Mouse (Mus musculus) adrenal gland, adult (tissue): Measurements from ENCODE around the gene L1cam.

Experiments
- DNase-seq, 2 experiments: peaks; one replicate each; pipeline ENCODE4 v3.0.0; 2022 to 2023; ENCODE audit warnings: low spot score in 1 of 2; ENCODE audit not compliant: inconsistent age in 2 of 2

L1cam gene

GRCm38 (mm10) chrX:73880194-73881035 lies 15.5 kb downstream of the L1cam start:
- DNase-seq: peak; percentile 21 to 42

GRCm38 (mm10) chrX:73877014-73877413 lies 18.9 kb downstream of the L1cam start:
- DNase-seq: no peak

- no peak for DNase-seq
Measured at GRCm38 (mm10) chrX:73875881-73876280, 20.0 kb downstream of the L1cam start.

DNA sequence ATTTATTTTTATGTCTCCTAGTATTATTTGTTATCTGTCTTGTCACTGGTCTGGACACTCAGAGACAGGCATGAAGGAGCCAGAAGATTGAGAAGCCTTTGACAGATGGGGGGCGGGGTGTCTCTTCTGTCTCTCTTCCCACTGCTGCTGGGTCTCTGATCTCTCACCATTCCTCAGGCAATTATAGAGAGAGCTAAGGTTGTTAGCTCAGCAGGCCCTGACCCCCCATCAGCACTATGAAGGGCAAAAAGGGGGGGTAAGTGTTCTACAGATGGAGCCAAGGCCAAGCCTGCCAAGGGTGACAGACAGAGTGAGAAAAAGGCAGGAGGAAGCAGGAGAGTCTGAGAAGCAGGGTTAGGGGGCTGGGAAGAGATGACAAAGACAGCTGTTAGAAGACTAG lies 23.9 kb downstream of the L1cam start:
- DNase-seq: no peak

DNA sequence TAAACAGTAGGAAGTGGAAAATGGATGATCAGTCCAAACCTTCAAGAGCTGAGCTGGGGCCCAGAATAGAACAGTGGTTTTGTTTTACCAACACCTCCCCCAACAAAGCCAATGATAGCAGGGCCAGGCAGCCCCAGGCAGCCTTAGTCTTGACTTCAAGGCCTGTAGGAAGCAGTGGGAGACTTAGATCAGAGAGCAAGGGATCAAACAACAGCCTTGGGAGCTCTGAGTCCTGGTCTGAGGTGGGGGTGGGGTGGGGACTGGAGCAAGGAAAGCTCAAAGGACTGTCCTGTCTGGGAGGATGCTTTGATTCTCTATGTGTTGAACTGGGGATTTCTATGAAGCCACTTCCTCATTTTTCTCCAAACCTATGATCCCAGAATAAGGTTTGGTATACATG lies 24.4 kb downstream of the L1cam start:
- no peak for DNase-seq

GRCm38 (mm10) chrX:73869334-73869733 lies 26.6 kb downstream of the L1cam start:
- DNase-seq: peak in 1 of 2 experiments; percentile 36

DNA sequence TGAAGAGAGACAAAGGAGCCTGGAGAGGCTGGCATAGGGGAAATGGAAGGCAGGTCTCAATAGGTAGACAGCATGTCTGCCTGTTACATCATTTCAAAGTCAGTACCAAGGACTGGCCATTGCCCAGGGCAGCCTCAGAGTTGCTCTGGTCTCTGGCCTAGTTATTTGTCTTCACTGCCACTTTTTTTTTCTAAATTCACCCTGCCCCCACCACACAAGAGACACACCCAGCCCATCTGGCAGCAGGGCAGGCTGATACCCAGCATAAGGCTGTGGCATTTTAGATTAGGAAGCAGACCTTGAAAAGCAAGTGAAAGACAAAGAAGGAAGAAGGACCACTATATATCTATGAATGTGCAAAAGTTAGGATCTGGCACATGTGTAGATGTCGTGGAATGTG lies 28.1 kb downstream of the L1cam start:
- DNase-seq: no peak

DNA sequence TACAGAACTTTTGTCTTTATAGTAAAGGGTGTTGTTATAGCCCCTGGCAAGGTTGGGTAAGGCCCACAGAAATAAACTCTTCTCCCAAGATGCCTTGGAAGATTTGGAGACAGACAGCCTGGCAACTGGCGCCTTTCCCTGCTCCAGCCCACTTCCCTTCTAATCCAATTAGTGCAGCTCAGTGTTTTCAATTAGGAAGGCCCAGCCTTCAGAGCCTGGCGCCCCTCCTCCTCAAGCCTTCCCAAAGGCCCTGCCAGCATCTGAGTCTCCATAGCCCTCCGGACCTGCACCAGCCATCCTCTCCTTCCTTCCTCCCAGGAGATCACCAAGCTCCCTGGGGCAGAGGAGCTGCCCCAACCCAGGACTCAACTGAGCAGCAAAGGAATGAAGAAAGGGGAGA lies 28.6 kb downstream of the L1cam start:
- DNase-seq: no peak

DNA sequence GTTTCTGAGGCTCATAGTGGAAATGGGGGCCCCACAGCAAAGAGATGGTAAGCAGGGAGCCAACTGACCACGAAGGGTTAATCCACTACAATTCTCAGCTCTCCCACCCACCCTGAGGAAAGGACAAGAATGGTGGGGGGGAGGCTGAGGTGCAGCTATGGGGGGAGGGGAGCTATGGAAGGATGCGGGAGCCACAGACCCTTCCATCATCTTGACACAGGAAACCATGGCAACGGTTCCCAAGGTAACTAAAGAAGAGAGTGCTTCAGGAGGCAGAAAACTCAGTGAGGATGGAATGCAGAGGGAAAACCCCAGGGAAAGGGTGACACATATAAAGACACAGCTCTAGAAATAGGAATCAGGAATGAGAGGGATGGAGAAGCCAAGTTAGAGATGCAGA lies 31.2 kb downstream of the L1cam start:
- no peak for DNase-seq

GRCm38 (mm10) chrX:73855087-73855408 lies 40.9 kb downstream of the L1cam start:
- DNase-seq: no peak

- DNase-seq: no peak
Measured at GRCm38 (mm10) chrX:73854326-73855086, 41.4 kb downstream of the L1cam start.

DNA sequence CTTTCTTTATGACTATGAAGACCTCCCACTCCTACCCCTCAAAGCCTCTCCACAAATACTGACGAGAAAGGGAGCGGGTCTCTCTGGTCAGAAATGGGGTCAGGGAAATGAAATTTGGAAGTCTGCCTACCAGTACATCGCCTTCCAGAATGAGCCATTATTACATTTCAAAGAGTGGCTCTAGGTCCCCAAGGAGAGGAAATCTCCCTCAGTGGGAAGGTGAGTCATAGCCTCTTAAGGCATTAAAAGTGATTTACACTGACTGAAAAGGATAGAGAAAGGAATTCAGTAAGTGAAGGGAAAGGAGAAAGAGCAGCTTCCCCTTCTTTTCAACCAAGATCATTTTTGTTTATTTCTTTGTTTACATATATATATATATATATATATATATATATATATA lies 59.2 kb downstream of the L1cam start:
- DNase-seq: no peak

DNA sequence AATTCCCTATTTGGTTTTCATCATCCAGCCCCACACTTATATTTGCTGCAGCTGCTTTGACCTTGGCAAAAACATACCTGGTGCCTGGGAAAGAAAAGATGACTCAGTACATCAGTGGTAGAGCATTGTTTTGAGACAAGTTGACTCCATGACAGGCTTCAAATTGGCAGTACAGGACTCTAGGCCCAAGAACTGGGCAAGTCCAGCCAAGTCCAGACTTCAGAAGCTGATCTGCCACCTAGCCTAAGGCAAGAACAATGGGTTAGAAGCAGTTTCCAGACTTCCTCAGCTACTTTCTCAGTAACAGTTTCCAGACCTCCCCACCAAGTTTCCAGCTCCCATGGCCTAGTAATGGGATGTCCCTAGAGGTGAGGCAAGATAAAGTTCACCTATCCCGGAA lies 60.2 kb downstream of the L1cam start:
- DNase-seq: no peak

- peak; percentile 55 to 65 for DNase-seq
Measured at GRCm38 (mm10) chrX:73824185-73825151, 71.4 kb downstream of the L1cam start, which contains the start of gene Pdzd4. TSS of gene Pdzd4 (minus strand) at chrX:73824969.

- DNase-seq: peak in 1 of 2 experiments; percentile 22
Measured at GRCm38 (mm10) chrX:73823747-73824146, 72.2 kb downstream of the L1cam start.

DNA sequence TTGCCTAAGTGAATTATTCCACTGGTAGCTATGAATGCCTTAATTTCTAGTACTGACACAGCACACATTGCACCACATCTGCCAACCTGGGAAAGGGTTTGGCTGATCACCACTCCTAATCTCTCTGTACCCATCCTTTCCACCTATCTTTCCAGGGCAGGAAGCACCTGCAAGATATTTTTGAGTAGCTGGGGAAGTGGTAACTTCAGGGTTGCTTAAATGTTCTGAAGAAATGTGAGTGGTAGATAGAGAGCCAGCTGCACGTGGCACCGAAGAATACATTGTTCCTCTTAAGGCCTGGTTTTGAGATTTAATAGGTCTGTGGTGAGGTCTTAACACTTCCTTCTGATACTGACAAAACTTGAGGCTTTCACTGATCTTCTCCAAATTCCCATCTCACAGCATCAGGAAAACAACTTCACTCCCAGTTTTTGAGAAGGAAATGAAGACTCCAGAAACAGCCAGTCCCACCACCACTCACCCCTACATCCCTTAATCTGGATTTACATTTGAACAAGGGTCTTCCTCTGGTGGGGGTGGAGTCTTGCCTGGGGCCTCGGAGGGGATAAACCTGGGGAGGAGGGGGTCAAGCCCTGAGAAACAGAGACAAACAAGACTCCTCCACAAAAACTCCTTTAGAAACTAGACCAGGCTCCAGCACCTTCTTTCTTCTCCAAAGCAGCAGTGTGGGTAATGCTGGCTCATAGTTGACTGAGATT lies 79.2 kb downstream of the L1cam start:
- no peak for DNase-seq

DNA sequence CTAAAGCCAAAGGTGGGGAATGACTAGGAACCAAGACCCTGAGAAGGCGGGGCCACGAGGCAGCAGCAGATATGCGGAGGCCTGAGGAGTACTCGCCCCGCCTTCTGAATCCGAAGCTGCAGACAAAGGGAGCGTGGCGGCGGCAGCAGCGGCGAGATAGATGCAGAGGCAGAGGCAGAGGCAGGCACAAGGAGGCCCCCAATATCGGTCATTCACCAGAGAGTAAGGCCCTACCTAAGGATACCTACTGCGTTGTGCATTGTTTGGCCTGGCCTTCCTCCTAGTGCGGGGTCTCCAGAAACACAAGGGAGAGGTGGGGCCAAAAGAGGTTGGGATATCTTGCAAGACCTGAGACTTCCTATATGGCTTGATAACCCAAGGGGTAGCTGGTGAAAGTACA lies 80.8 kb downstream of the L1cam start:
- DNase-seq: no peak

- no peak for DNase-seq
Measured at GRCm38 (mm10) chrX:73805814-73806213, 90.1 kb downstream of the L1cam start.
